Mouse (Mus musculus): ENCODE results near the gene Ogdh. TPM values are rescaled to one million over a fixed set of nuclear protein-coding genes. Genes with fewer than 3 reads are reported as not detected.

The Ogdh gene
- polyA plus RNA-seq, 1 experiment from 2014 or later = 50.1 TPM

DNA sequence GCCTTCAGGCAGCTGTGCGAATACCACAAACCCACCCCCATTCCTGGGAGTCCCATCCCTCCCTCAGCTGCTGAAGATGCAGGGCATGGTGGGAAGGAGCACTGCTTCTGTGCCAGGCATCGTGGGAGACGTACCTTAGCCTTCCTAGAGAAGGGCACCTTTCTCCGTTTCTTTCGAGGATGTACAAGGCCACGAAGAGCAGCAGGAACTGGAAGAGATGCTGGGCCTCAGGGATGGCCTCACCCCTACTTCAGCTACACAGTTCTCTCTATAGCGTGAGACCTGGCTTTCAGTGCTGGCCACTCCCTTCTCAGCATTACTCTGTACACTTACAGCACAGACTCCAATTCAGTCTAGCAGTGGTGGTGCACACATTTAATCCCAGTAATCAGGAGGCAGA is 32.0 kb upstream of the Ogdh start:
- ATAC-seq (no peak), DNase-seq (no peak)
- no peaks in the 10 kb centered on the region for H3K27me3 ChIP-seq (ENCODE audit: insufficient read depth, low read length)
- no peak overlapping the region for H3K9ac ChIP-seq (replicated peaks)
- peaks cover 57% of the 10 kb centered on the region for H3K36me3 ChIP-seq (replicated peaks; ENCODE audit: insufficient read depth, low read length)
- H3K4me2 ChIP-seq (ENCODE audit: low read depth, low read length) = no peak overlapping the region
- no peak for TF ChIP-seq CTCF (IDR thresholded peaks at IDR 0.05; ENCODE audit: low read depth)
- TF ChIP-seq EP300 (IDR thresholded peaks at IDR 0.05; ENCODE audit: low read depth) = no peak
- no peak overlapping the region for H3K4me3 ChIP-seq (ENCODE audit: low read depth, low read length)
- H3K4me1 ChIP-seq (ENCODE audit: insufficient read depth) = no peaks in the 10 kb centered on the region
- WGBS (ENCODE audit: insufficient replicate concordance) = 87% methylated on average over 7 of the region's 7 CpGs
- H3K27ac ChIP-seq (ENCODE audit: low read depth) = no peak overlapping the region
- no peaks in the 10 kb centered on the region for H3K9me3 ChIP-seq (ENCODE audit: low read length)

DNA sequence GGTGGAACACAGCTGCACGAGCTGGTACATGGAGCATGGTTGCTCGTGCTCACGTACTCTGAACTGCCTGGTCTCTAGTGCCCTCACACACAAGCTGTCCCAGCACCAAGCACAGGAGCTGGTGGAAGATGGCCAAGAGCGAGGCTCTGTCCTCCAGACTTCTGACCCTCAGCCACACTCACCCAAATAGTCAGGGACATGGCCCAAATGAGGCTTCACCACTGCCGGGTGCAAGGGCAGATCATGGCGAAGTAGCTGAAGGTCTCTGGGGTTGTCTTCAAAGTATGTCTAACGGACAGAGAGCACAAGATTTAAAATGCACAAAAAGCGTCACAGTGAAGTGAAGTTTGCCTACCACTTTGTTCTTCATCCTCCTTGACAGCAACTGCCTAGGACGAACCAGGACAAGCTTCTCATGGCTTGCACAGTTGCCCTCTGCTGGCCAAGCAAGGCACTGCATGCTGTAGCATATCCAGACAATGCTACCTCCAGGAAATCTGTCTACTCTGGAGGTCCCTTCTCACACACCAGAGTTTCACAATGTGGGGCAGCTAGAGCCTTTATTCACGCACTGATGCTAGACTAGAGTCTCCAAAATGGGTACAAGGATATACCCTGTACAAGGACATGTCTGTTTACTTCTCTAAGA is 29.9 kb upstream of the Ogdh start:
- Histone ChIP-seq H3K27ac (ENCODE audit: low read depth) (no peak overlapping the region), H3K4me3 (ENCODE audit: low read depth, low read length) (no peak overlapping the region), H3K9me3 (ENCODE audit: low read length) (no peaks in the 10 kb centered on the region), H3K9ac (replicated peaks) (no peak overlapping the region), H3K4me2 (ENCODE audit: low read depth, low read length) (no peak overlapping the region), H3K4me1 (ENCODE audit: insufficient read depth) (peaks cover 3% of the 10 kb centered on the region), H3K36me3 (replicated peaks; ENCODE audit: insufficient read depth, low read length) (peaks cover 71% of the 10 kb centered on the region), H3K27me3 (ENCODE audit: insufficient read depth, low read length) (no peaks in the 10 kb centered on the region)
- TF ChIP-seq CTCF (IDR thresholded peaks at IDR 0.05; ENCODE audit: low read depth) (peak; percentile 98), EP300 (IDR thresholded peaks at IDR 0.05; ENCODE audit: low read depth) (no peak)
- 70% methylated on average over 10 of the region's 10 CpGs for WGBS (ENCODE audit: insufficient replicate concordance)
- ATAC-seq (peak; percentile 48; the same call in 1 of the 2 replicates), DNase-seq (peak; percentile 83)

DNA sequence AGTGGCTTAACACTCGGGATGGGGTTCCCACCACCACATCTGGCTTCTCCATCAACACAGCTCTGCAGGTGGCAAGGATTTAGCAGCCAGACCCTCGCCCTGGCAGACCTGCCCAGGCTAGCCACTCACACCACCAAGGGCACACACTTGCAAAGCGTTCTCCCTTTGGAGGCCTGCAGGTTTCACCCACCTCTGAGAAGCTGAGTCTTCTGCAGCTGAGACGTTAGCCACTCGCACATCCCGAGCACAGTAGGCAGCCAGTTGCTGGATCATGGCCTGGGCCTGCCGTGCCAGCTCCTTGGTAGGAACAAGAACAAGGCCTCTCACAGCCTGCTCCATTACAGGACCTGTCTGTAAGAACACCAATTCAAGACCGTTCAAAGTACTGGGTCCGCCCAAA is 24.8 kb upstream of the Ogdh start:
- Histone ChIP-seq H3K4me1 (ENCODE audit: insufficient read depth) (peaks cover 9% of the 10 kb centered on the region), H3K9me3 (ENCODE audit: low read length) (no peaks in the 10 kb centered on the region), H3K4me2 (ENCODE audit: low read depth, low read length) (peak overlapping the region; percentile 94), H3K4me3 (ENCODE audit: low read depth, low read length) (peak overlapping the region; percentile 92), H3K36me3 (replicated peaks; ENCODE audit: insufficient read depth, low read length) (peaks cover 44% of the 10 kb centered on the region), H3K27me3 (ENCODE audit: insufficient read depth, low read length) (no peaks in the 10 kb centered on the region), H3K27ac (ENCODE audit: low read depth) (no peak overlapping the region), H3K9ac (replicated peaks) (peak overlapping the region; percentile 94)
- TF ChIP-seq CTCF (IDR thresholded peaks at IDR 0.05; ENCODE audit: low read depth) (no peak), EP300 (IDR thresholded peaks at IDR 0.05; ENCODE audit: low read depth) (no peak)
- DNase-seq (no peak), ATAC-seq (no peak)
- WGBS (ENCODE audit: insufficient replicate concordance) = 54% methylated on average over 9 of the region's 9 CpGs

DNA sequence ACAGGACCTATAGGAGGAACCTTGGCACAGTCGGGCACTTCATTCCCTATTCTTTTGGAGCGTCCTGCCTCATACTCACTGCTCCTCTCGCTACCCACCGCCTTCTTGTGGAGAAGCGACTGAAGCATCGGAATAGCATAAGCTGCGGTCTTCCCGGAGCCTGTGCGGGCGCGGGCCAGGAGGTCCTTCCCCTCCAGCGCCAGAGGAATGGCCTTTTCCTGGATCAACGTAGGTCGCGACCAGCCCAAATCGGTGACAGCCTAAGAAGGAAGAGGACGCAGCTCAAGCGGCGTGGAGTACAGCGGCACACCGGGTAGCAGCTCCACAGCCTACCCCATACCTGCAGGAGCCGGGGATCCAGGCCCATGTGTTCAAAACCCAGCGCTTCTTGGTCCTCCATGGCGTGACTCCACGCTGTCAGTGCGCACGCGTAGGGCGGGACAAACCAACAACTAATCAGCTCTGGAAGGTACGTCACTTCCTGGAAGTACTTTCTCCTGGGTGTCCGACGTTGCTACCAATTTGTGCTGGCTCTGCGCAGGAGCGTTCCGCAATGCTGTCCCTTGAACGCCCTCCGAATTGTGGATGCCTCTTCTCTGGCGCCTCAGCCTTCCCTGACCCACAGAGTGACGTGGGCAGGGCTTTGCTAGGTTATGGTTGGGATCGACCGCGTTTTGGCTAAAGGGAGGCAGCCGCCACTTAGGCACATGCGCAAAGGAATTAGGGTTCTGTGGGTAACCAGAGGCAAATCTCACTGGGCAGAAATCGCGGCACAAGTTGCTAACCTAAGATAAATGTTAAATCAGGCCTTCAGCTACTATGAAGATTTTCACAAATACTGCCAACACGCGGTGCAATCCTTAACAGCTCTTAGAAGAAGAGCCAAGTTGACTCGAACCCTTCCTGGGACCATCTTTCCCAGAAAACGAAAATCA is 23.8 kb upstream of the Ogdh start, which contains the start of gene Ddx56:
Gene Ddx56 (minus strand): TSS at position 453 of the 935 bp plus-strand sequence.
- H3K9ac ChIP-seq (replicated peaks) = peak within 1 kb of the TSS; percentile 94
- H3K4me3 ChIP-seq (ENCODE audit: low read depth, low read length) = peak within 1 kb of the TSS; percentile 92
- no peak for TF ChIP-seq CTCF (IDR thresholded peaks at IDR 0.05; ENCODE audit: low read depth)
- TF ChIP-seq EP300 (IDR thresholded peaks at IDR 0.05; ENCODE audit: low read depth) = peak; percentile 45; the same call in 1 of the 2 replicates
- DNase-seq = peak; percentile 93
- H3K4me2 ChIP-seq (ENCODE audit: low read depth, low read length) = peak within 1 kb of the TSS; percentile 94
- peaks cover 9% of the 10 kb centered on the region for H3K4me1 ChIP-seq (ENCODE audit: insufficient read depth)
- WGBS (ENCODE audit: insufficient replicate concordance) = 3% methylated on average over 50 of the region's 50 CpGs
- peak; percentile 99 for ATAC-seq
- peak within 1 kb of the TSS; percentile 93 for H3K27ac ChIP-seq (ENCODE audit: low read depth)
- H3K27me3 ChIP-seq (ENCODE audit: insufficient read depth, low read length) = no peaks in the 10 kb centered on the region
- H3K9me3 ChIP-seq (ENCODE audit: low read length) = no peaks in the 10 kb centered on the region
- peaks cover 36% of the 10 kb centered on the region for H3K36me3 ChIP-seq (replicated peaks; ENCODE audit: insufficient read depth, low read length)

DNA sequence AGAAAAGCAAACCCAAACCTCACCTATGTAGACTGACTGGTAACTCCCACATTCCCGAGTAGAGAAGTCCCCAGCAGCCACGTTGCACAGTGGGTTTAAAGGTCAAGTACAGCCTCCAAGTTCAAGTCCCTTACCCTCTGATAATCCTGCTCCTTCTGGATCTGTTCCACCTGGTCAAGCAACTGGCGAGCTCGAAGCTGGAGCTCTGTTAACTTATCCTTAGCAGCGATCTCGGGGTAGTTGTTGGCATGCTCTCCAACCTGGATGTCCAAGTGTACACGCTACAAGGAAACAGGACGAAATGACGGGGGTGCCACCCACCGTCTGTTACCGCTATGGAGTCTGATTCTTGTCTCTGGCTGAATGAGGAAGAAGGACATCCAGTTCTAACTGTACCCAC is 17.8 kb upstream of the Ogdh start:
- TF ChIP-seq EP300 (IDR thresholded peaks at IDR 0.05; ENCODE audit: low read depth) (no peak), CTCF (IDR thresholded peaks at IDR 0.05; ENCODE audit: low read depth) (no peak)
- H3K9ac ChIP-seq (replicated peaks) = peak overlapping the region; percentile 90
- H3K4me2 ChIP-seq (ENCODE audit: low read depth, low read length) = peak overlapping the region; percentile 99
- ATAC-seq = no peak
- peaks cover 8% of the 10 kb centered on the region; the same call in 1 of the 2 replicates for H3K36me3 ChIP-seq (replicated peaks; ENCODE audit: insufficient read depth, low read length)
- H3K27ac ChIP-seq (ENCODE audit: low read depth) = peak overlapping the region; percentile 76
- H3K4me3 ChIP-seq (ENCODE audit: low read depth, low read length) = peak overlapping the region; percentile 91
- 23% methylated on average over 11 of the region's 11 CpGs for WGBS (ENCODE audit: insufficient replicate concordance)
- peaks cover 17% of the 10 kb centered on the region for H3K4me1 ChIP-seq (ENCODE audit: insufficient read depth)
- DNase-seq = peak; percentile 29
- H3K9me3 ChIP-seq (ENCODE audit: low read length) = no peaks in the 10 kb centered on the region
- H3K27me3 ChIP-seq (ENCODE audit: insufficient read depth, low read length) = no peaks in the 10 kb centered on the region

All from liver, postnatal 0 days (tissue).